Mouse (Mus musculus) intestine, embryonic 15.5 days (tissue): ENCODE data around the gene Mrps12. TPM values are rescaled to one million over a fixed set of nuclear protein-coding genes. Genes with fewer than 3 reads are reported as not detected.

Experiments used
- ATAC-seq: fragments of 200-750 bp; cut with Nextera tagmentation; 2 replicates; pipeline ENCODE4 v1.8.0; 2017; ENCODE audit warnings: moderate TSS enrichment, moderate library complexity
- H3K27ac ChIP-seq: fragments of 300-500 bp; sonication (generic); 2 replicates; pipeline ENCODE4 v1.5.1; 2015; ENCODE audit warnings: mild to moderate bottlenecking, inconsistent platforms
- H3K27me3 ChIP-seq: fragments of 300-500 bp; sonication (generic); replicated peaks from 2 replicates; pipeline ENCODE4 v1.6.1; 2015; ENCODE audit warnings: inconsistent platforms
- H3K36me3 ChIP-seq: fragments of 300-500 bp; sonication (generic); 2 replicates; pipeline ENCODE4 v1.6.1; 2015; ENCODE audit warnings: inconsistent platforms
- H3K4me1 ChIP-seq: fragments of 300-500 bp; sonication (generic); replicated peaks from 2 replicates; pipeline ENCODE4 v1.6.1; 2015; ENCODE audit warnings: inconsistent platforms
- H3K4me2 ChIP-seq: fragments of 300-500 bp; sonication (generic); replicated peaks from 2 replicates; pipeline ENCODE4 v1.6.1; 2015; ENCODE audit warnings: mild to moderate bottlenecking, inconsistent platforms
- H3K4me3 ChIP-seq: fragments of 300-500 bp; sonication (generic); replicated peaks from 2 replicates; pipeline ENCODE4 v1.5.1; 2015; ENCODE audit warnings: inconsistent platforms
- H3K9ac ChIP-seq: fragments of 300-500 bp; sonication (generic); 2 replicates; pipeline ENCODE4 v1.6.1; 2015; ENCODE audit warnings: inconsistent platforms
- H3K9me3 ChIP-seq: fragments of 300-500 bp; sonication (generic); 2 replicates; pipeline ENCODE4 v1.6.1; 2016; ENCODE audit warnings: inconsistent platforms
- WGBS: fragments of 180-500 bp; shearing (Covaris S2); methylation state at CpG from one replicate; pipeline ENCODE4 v1.1.7; 2015; 5-methylcytosine and 5-hydroxymethylcytosine counted together
- polyA plus RNA-seq: library from polyadenylated mRNA; unstranded; fragments of >200 nt; fragmentation: Nextera tagmentation; extraction: Ambion mirVana; gene quantifications from 2 replicates; pipeline ENCODE4 v1.2.1, GENCODE M21; 2015

Gene Mrps12
- polyA plus RNA-seq, result 136 and 143 TPM in 2 replicates

GRCm38 (mm10) chr7:28741709-28742438 lies at the start of gene Mrps12, which contains the start of gene Sars2:
Gene Mrps12, minus strand, starts transcription at chr7:28741820.
Gene Sars2, plus strand, starts transcription at chr7:28741992.
- peak within 1 kb of the TSS; percentile 51 for H3K4me3 ChIP-seq
- 0 out of 2 replicates have a peak, but pooled peaks cover 4% of the 10 kb centered on the region for H3K4me1 ChIP-seq
- peak; percentile 98 for ATAC-seq
- peak within 1 kb of the TSS; percentile 61 for H3K27ac ChIP-seq
- WGBS, result under 1% methylated on average over 39 of the region's 39 CpGs
- peaks cover 4% of the 10 kb centered on the region for H3K36me3 ChIP-seq
- H3K4me2 ChIP-seq, result peak within 1 kb of the TSS; percentile 73
- no peaks in the 10 kb centered on the region for H3K9me3 ChIP-seq
- H3K27me3 ChIP-seq, result no peaks in the 10 kb centered on the region
- H3K9ac ChIP-seq, result peak within 1 kb of the TSS; percentile 61

DNA sequence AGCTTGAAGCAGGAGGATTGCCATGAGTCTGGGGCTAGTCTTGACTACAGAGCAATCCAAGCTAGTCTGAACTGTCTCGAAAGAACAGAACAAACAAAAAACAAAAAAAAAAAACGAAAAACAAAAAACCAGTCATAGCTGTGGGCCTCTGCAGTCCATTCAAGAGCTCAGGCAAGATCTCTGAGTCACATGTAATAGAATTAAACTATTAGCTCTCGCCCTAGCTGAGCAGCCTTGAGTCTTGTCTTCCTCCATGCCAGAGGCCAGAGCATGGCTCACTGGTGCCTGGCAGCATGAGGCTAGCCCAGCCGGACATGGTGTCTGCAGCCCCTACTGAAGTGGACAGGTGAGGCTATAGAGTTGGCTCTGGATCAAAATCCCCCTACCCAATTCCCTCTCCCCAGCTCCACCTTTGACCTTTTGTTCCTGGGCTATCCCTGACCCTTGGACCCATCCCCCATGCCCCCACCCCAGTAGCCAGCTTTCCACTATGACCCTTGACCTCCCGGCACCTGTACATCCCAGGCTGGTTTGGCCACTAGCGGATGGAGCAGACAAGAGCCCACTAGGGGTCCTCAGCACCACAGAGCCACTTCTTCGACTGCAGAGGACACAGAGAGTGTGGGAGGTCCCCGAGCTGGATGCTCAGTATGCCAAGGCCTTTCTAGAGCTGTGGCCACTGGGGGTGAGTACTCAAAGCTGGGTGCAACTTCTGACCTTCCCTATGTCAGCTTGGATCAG lies 48.6 kb upstream of the Mrps12 start:
- Histone ChIP-seq H3K4me3 (no peak overlapping the region), H3K27ac (no peak overlapping the region), H3K9me3 (no peaks in the 10 kb centered on the region), H3K27me3 (no peaks in the 10 kb centered on the region), H3K9ac (no peak overlapping the region), H3K4me2 (no peak overlapping the region), H3K4me1 (peaks cover 22% of the 10 kb centered on the region), H3K36me3 (no peaks in the 10 kb centered on the region)
- 0 out of 2 replicates have a peak, but pooled peaks have one; percentile 29 for ATAC-seq
- WGBS, result 56% methylated on average over 8 of the region's 8 CpGs

DNA sequence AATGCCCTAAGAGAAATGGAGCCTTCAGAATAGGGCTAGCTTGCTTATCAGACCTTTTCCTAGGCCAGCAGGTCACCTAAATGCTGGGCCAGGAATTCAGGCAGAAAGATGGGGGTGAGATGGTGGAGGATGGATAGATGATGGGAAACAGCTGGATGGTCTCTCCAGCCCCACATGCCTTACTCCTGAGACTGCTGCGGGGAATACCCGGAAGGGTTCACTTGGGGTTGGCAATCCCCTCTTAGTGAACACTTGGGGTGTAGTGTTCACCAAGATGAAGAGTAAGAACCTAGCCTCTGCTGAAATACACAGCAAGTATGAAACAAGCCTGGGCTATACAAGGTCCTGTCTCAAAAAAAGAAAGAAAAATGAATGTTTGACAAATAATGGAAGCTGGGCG lies 47.6 kb upstream of the Mrps12 start:
- H3K36me3 ChIP-seq, result no peaks in the 10 kb centered on the region
- ATAC-seq, result no peak
- H3K9me3 ChIP-seq, result no peaks in the 10 kb centered on the region
- H3K27me3 ChIP-seq, result no peaks in the 10 kb centered on the region
- H3K4me3 ChIP-seq, result no peak overlapping the region
- H3K9ac ChIP-seq, result no peak overlapping the region
- H3K4me1 ChIP-seq, result peaks cover 22% of the 10 kb centered on the region
- H3K27ac ChIP-seq, result peak overlapping the region; percentile 6; the same call in 1 of the 2 replicates
- no peak overlapping the region for H3K4me2 ChIP-seq
- WGBS, result 49% methylated on average over 3 of the region's 3 CpGs

DNA sequence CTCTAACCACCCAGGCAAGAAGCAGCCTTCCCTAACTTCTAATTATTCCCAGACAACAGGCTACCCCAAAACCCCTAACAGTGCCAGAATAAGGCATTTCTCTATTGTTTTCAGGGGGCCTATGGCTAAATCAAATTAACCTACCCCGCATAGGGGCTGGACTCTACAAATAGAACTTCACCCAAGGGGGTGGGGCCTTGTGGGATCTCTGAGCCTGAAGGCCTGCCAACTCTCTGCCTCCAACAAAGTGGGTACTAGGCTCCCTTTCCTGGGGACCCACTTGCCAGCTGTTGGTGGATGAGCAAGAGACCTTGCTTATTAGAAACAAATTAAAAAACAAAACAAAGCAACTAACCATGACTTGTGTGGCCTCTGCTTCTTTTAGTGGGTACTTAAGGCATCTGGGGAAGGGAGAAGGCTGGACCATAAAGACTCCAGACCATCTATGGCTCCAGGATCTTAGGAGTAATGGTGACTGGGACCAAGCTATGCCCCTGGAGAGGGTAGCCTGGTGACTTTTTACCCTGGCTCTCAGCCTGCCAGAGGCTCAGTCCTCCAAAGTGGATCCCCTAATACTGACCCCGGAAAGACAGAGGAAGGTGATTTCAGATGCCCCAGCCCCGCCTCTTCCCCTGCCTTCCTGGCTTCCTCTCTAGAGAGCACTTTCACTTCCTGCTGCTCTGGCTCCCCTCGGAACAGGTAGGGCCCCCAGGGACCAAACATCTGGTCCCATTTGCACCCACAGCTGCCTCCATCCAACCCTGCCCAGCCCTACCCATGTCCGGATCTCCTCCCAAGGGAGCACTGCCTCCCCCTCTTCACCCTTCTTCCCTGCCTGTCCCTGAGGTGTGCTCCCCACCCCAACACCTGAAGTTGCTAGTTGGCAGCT lies 46.9 kb upstream of the Mrps12 start, which contains the start of gene Rinl:
Rinl (plus strand) TSS at position 663 of the 889 bp plus-strand sequence.
- Histone ChIP-seq H3K9ac (no peak within 1 kb of the TSS), H3K9me3 (no peaks in the 10 kb centered on the region), H3K4me1 (peaks cover 22% of the 10 kb centered on the region), H3K4me3 (no peak within 1 kb of the TSS), H3K36me3 (no peaks in the 10 kb centered on the region), H3K27me3 (no peaks in the 10 kb centered on the region), H3K4me2 (no peak within 1 kb of the TSS), H3K27ac (peak within 1 kb of the TSS; percentile 6; the same call in 1 of the 2 replicates)
- ATAC-seq, result no peak
- 61% methylated on average over 5 of the region's 5 CpGs for WGBS

- 94% methylated on average over 9 of the region's 9 CpGs for WGBS
- H3K4me1 ChIP-seq, result peaks cover 22% of the 10 kb centered on the region
- no peak overlapping the region for H3K9ac ChIP-seq
- H3K27me3 ChIP-seq, result no peaks in the 10 kb centered on the region
- H3K4me2 ChIP-seq, result no peak overlapping the region
- no peaks in the 10 kb centered on the region for H3K36me3 ChIP-seq
- ATAC-seq, result no peak
- no peak overlapping the region for H3K27ac ChIP-seq
- no peak overlapping the region for H3K4me3 ChIP-seq
- no peaks in the 10 kb centered on the region for H3K9me3 ChIP-seq
These were observed 46.3 kb upstream of the Mrps12 start for GRCm38 (mm10) chr7:28787884-28788283.

- WGBS, result 81% methylated on average over 5 of the region's 5 CpGs
- no peak for ATAC-seq
- Histone ChIP-seq H3K4me3 (no peak overlapping the region), H3K27ac (no peak overlapping the region), H3K4me2 (no peak overlapping the region), H3K27me3 (no peaks in the 10 kb centered on the region), H3K9ac (no peak overlapping the region), H3K4me1 (peaks cover 12% of the 10 kb centered on the region), H3K36me3 (no peaks in the 10 kb centered on the region), H3K9me3 (no peaks in the 10 kb centered on the region)
These were observed 43.5 kb upstream of the Mrps12 start for GRCm38 (mm10) chr7:28785161-28785560.

DNA sequence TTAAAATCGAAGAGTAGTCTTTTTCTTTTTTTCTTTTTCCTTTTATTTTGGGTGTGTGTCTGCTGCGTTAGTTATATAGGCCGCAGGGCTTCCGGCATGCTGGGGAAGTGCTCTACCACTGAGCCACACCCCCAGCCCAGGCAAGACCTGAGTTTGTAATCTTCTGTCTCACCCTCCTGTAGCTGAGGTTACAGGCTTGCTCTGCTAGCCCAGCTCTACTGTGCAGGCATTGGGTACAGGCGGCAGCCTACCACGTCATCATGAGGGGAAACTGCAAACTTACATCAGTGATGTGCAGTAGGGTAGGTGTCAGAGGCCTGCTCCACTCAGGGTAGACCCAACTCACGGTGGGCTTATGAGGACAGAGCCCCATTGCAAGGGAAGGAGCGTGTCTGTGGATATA lies 39.6 kb upstream of the Mrps12 start:
- WGBS, result 90% methylated on average over 8 of the region's 8 CpGs
- ATAC-seq, result no peak
- no peaks in the 10 kb centered on the region for H3K36me3 ChIP-seq
- H3K27me3 ChIP-seq, result no peaks in the 10 kb centered on the region
- no peaks in the 10 kb centered on the region for H3K9me3 ChIP-seq
- H3K27ac ChIP-seq, result no peak overlapping the region
- no peak overlapping the region for H3K4me3 ChIP-seq
- peaks cover 6% of the 10 kb centered on the region for H3K4me1 ChIP-seq
- no peak overlapping the region for H3K9ac ChIP-seq
- H3K4me2 ChIP-seq, result no peak overlapping the region

DNA sequence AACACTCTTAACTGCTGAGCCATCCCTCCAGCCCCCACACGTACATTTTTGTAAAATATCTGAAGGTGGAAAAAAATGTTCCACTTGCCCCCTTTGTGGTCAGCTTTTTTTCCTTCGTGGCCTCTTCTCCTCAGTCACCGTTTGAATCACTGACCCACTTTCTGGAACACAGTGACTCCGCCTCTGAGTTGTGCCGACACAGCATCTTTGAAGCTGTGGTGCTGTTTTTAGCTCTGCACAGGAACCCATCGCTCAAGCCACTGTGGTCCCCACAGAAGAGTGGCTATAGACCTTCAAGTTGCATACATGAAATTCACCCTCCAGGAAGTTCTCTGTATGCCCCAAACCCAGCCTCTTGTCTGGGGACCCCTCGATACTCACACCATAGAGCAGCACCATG lies 39.2 kb upstream of the Mrps12 start:
- Histone ChIP-seq H3K4me2 (no peak overlapping the region), H3K9ac (no peak overlapping the region), H3K27me3 (no peaks in the 10 kb centered on the region), H3K4me3 (no peak overlapping the region), H3K4me1 (peaks cover 6% of the 10 kb centered on the region), H3K36me3 (no peaks in the 10 kb centered on the region), H3K9me3 (no peaks in the 10 kb centered on the region), H3K27ac (peak overlapping the region; percentile 42; the same call in 1 of the 2 replicates)
- no peak for ATAC-seq
- whole genome bisulfite sequencing, result 73% methylated on average over 7 of the region's 7 CpGs

DNA sequence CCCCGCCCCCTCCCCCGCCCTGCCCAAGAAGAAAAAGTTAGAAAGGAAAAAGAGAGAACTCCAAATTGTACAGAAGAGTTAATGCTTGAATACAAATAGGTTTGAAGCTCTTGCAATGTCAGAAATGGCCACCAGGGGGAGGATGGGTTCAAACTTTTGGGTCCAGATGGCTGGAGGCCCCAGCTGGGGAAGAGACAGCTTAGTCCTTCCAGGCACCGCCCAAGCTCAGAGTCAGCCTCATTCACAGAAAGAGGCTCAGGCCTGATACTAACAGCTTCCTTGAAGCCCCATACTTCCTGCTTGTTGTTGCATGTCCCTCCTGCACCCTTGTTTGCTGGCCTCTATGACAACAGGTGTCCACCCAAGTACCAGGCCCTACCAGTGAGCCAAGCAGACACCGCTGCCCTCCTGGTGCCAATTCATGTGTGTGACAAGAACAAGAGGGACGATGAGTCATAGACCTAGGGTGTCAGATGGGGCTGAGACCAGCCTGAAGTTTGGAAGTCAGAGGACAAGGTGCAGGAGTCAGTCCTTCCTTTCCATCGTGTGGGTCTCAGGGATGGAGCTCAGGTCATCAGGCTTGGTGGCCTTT lies 38.5 kb upstream of the Mrps12 start:
- no peak overlapping the region for H3K9ac ChIP-seq
- H3K4me1 ChIP-seq, result peaks cover 6% of the 10 kb centered on the region
- no peak overlapping the region for H3K4me2 ChIP-seq
- no peak overlapping the region for H3K4me3 ChIP-seq
- H3K27me3 ChIP-seq, result no peaks in the 10 kb centered on the region
- H3K27ac ChIP-seq, result peak overlapping the region; percentile 42
- WGBS, result 45% methylated on average over 6 of the region's 6 CpGs
- ATAC-seq, result peak; percentile 86
- no peaks in the 10 kb centered on the region for H3K36me3 ChIP-seq
- H3K9me3 ChIP-seq, result no peaks in the 10 kb centered on the region

DNA sequence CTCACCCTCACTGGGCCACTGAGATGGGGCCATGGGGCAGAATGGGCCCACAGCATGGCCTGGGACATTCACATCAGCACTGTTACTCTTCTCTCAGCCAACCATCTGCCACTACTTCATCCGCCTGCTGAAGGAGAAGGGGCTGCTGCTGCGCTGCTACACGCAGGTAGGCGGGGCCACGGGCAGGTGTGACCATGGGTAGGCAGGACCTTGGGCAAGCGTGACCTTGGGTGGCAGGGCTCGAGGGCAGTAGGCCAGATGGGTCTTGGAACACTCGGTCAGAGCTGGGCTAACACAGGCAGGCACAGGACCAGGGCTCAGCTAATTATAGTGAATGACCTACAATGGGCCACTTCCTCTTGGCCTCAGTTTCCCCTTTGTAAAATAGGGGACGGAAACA lies 37.2 kb upstream of the Mrps12 start:
- Histone ChIP-seq H3K4me3 (no peak overlapping the region), H3K4me1 (peaks cover 6% of the 10 kb centered on the region), H3K27ac (no peak overlapping the region), H3K36me3 (no peaks in the 10 kb centered on the region), H3K4me2 (no peak overlapping the region), H3K9ac (no peak overlapping the region), H3K27me3 (no peaks in the 10 kb centered on the region), H3K9me3 (no peaks in the 10 kb centered on the region)
- WGBS, result 83% methylated on average over 9 of the region's 9 CpGs
- ATAC-seq, result no peak

DNA sequence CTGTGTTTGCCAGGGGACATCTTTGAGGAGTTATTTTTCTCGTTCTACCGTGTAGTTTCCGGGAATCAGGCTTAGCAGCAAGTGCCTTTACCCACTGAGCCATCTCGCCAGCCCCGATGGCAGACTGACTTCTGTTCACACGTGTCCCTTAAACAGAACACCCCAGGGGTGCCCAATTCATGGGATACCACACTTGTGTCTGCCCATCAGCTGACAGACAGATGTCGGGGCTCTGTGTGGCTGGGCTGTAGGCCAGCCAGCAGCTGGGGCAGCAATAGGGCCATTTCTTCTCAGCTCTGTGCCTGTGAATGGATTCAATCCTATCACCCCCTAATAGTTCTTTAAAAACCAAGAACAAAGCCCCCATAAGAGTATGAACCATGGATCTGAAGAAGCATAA lies 33.5 kb upstream of the Mrps12 start:
- Histone ChIP-seq H3K9me3 (no peaks in the 10 kb centered on the region), H3K27me3 (no peaks in the 10 kb centered on the region), H3K36me3 (no peaks in the 10 kb centered on the region), H3K27ac (no peak overlapping the region), H3K4me3 (no peak overlapping the region), H3K4me2 (no peak overlapping the region), H3K4me1 (peaks cover under 1% of the 10 kb centered on the region), H3K9ac (no peak overlapping the region)
- WGBS, result 90% methylated on average over 7 of the region's 7 CpGs
- no peak for ATAC-seq
